ENCODE assay signal across 35 mouse cellular contexts in the genomic region with DNA sequence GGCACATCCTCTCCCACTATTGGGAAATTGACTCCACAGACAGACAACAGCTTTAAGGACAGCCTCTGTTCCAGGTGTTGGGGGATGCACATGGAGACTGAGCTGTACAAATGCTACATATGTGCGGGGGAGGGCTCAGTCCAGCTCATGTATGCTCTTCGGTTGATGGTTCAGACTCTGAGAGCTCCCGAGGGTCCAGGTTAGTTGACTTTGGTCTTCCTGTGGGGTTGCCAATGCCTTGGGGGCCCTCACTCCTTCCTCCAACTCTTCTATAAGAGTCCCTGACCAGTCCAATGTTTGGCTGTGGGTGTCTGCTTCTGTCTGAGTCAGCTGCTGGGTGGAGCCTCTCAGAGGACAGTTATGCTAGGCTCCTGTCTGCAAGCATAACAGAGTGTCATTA. TPM values are rescaled to one million over a fixed set of nuclear protein-coding genes. Genes with fewer than 3 reads are reported as not detected.
"Had no signal": no experiment of that assay in that cellular context is flagged by ENCODE, and none has a peak within 500 bp of the region (broad histone marks: within the 10 kb centered on the region; RNA-seq: fewer than 3 reads in every experiment).

No protein-coding gene starts in this region.

- H3K36me3 ChIP-seq: limb, embryonic 10.5 days; limb, embryonic 12.5 days; limb, embryonic 13.5 days; limb, embryonic 15.5 days; liver, embryonic 12.5 days; liver, embryonic 13.5 days; liver, embryonic 15.5 days; lung, embryonic 15.5 days; midbrain, embryonic 10.5 days; midbrain, embryonic 12.5 days; midbrain, embryonic 13.5 days; midbrain, embryonic 15.5 days; neural tube, embryonic 12.5 days; neural tube, embryonic 13.5 days had no signal

- H3K9me3 ChIP-seq: limb, embryonic 10.5 days; limb, embryonic 12.5 days; limb, embryonic 13.5 days; limb, embryonic 15.5 days; liver, embryonic 12.5 days; liver, embryonic 13.5 days; liver, embryonic 15.5 days; lung, embryonic 15.5 days; midbrain, embryonic 10.5 days; midbrain, embryonic 12.5 days; midbrain, embryonic 13.5 days; midbrain, embryonic 15.5 days; neural tube, embryonic 12.5 days; neural tube, embryonic 13.5 days had no signal

- ATAC-seq: liver, embryonic 12.5 days; liver, postnatal 0 days; lung, postnatal 0 days; midbrain, embryonic 13.5 days; midbrain, embryonic 15.5 days; midbrain, embryonic 16.5 days had no signal

- DNase-seq: left cerebral cortex, postnatal 4 days; liver; liver, embryonic 13.5 days; liver, postnatal 0 days; lung, adult 18-20 months; lung, adult 2 months; lung, embryonic 14.5 days; lung, postnatal 10 days; lung, postnatal 14 days; lung, postnatal 36 days; lung, postnatal 4 days; midbrain, embryonic 14.5 days had no signal

- H3K4me3 ChIP-seq: limb, embryonic 10.5 days; limb, embryonic 12.5 days; limb, embryonic 13.5 days; limb, embryonic 15.5 days; liver, embryonic 12.5 days; liver, embryonic 13.5 days; liver, embryonic 15.5 days; lung, embryonic 15.5 days; midbrain, embryonic 10.5 days; midbrain, embryonic 12.5 days; midbrain, embryonic 13.5 days; midbrain, embryonic 15.5 days; myocyte; neural tube, embryonic 12.5 days; neural tube, embryonic 13.5 days had no signal

RNA-seq across cellular contexts. Expression of a gene that starts 3.6 kb away (rescaled TPM):
- total RNA-seq: liver, adult 2 months; megakaryocyte-erythroid progenitor cell, adult 5-6 weeks; monocyte, adult 5-6 weeks had no signal

RNA-seq across cellular contexts. Expression of a gene that starts 29.8 kb away (rescaled TPM):
- total RNA-seq: liver, adult 2 months; megakaryocyte progenitor cell, adult 5-6 weeks; megakaryocyte-erythroid progenitor cell, adult 5-6 weeks; monocyte, adult 5-6 weeks had no signal
- polyA plus RNA-seq: liver, adult 2 months; liver, embryonic 13.5 days; liver, embryonic 14.5 days; liver, embryonic 16.5 days; liver, postnatal 0 days; macrophage; myocyte had no signal
